Mouse (Mus musculus) ES-Bruce4 (cell line): ENCODE measurements at regions not wholly inside any gene's neighbourhood (a gene's known extent, or its start where the extent isn't known, plus 50 kb on each side); places are given as distances from the start of the nearest gene placed in this dataset.

Experiments
- CTCF ChIP-seq: IDR thresholded peaks from one replicate; pipeline ENCODE4 v1.8.1; 2011; ENCODE audit warnings: low read depth, low read length
- EP300 ChIP-seq: IDR thresholded peaks from 2 replicates; pipeline ENCODE4 v1.6.1; 2011; ENCODE audit warnings: low read depth, low read length; ENCODE audit not compliant: insufficient read depth
- POLR2A ChIP-seq: IDR thresholded peaks from one replicate; pipeline ENCODE4 v1.8.1; 2011; ENCODE audit warnings: low read length; ENCODE audit not compliant: insufficient read depth

DNA sequence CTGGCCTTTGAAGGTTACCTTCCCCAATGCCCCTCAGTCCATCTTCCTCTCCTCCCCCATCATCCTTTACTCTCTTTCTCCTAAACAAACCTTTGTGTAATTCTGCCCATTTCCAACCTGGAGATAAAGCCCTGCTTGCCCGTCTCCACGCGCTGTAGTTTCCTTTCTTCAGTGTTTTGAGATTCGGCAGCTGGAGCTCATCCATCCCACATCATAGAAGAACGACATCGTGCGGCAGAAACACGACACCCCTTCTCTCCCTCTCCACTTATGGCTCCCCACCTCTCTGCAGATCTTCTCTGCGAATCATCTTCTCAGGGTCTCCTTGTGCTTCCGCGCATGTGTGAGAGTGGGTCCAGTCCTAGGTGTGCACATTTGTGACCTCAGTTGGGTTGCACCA, 77.4 kb upstream of the Nfe2l3 start:
- TF ChIP-seq EP300 (no peak), POLR2A (no peak), CTCF (no peak)
